In the genomic region with DNA sequence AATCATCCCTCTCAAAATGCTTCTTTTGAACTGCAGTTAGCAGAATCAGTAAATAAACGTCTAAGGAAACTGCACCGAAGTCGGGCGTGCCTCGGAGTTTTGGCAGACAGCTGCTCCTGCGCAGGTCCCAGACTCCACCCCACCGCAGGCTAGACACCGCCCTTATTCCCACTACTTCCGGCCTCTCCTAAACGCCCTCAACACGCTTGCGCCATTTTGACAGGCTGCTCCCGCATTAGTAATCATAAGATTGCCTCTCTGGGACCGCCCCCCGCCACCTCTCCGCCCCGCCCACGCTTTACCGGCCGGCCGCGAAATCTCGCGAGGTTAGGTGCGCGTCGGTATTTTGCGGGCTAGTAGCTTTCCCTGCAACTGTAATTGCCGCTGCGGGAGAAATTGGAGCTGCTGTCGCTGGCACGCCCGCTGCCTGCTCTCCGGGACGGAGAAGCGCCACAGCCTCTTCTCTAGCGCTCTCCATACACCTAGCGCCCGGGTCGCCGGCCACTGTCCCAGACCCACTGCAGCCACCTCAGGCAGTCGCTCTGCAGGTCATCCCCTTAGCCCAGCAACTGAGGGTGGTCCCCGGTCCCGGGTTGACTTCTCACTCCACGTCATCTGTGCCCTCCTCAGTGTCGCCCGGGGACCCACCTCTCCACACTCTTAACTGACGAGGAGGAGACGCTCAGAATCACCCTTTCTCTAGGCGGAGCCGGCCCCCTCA, we compare ENCODE assay signal across 8 mouse cellular contexts. TPM values are rescaled to one million over a fixed set of nuclear protein-coding genes. Genes with fewer than 3 reads are reported as not detected.
DNase-seq lines count a peak whose midpoint lies in the region; ATAC-seq and TF ChIP-seq lines count a peak whose summit lies in the region.

A gene (plus strand): TSS at position 330 of the 721 bp plus-strand sequence.

- H3K4me1 ChIP-seq in ES-E14 (ENCODE audit: control insufficient read depth in 2 of 2, insufficient read depth in 2 of 2, low read length in 2 of 2, poor library complexity in 1 of 2) = no peaks in the 10 kb centered on the region
- H3K4me1 ChIP-seq in forebrain, embryonic 15.5 days = no peaks in the 10 kb centered on the region
- no peaks in the 10 kb centered on the region; the same call in 1 of the 2 replicates for H3K4me1 ChIP-seq in lung, adult 2 months (ENCODE audit: control insufficient read depth, insufficient read depth, low read length)

- peak within 1 kb of the TSS; percentile 79 to 93 for H3K4me3 ChIP-seq in ES-E14 (ENCODE audit: insufficient read depth in 1 of 2, low read depth in 1 of 2, low read length in 2 of 2, poor library complexity in 1 of 2, severe bottlenecking in 1 of 2)
- H3K4me3 ChIP-seq in forebrain, embryonic 15.5 days = peak within 1 kb of the TSS; percentile 68
- peak within 1 kb of the TSS; percentile 88 for H3K4me3 ChIP-seq in lung, adult 2 months (replicated peaks; ENCODE audit: extremely low read depth, low read depth, low read length)

- H3K27ac ChIP-seq in ES-E14 (ENCODE audit: insufficient read depth, low read depth, low read length, poor library complexity, severe bottlenecking) = peak within 1 kb of the TSS; percentile 77
- peak within 1 kb of the TSS; percentile 81 for H3K27ac ChIP-seq in forebrain, embryonic 15.5 days (replicated peaks)

- peak; percentile 100 for ATAC-seq in forebrain, embryonic 15.5 days (replicated peaks)
- ATAC-seq in neutrophil, adult 5-6 weeks (ENCODE audit: extremely low read depth, insufficient number of reproducible peaks, low FRiP score, poor library complexity, severe bottlenecking) = peak; percentile 97

- intact Hi-C loops in heart, postnatal 25 days (cut with DNase I) = no loop called here

- no peaks in the 10 kb centered on the region for H3K9me3 ChIP-seq in ES-E14 (ENCODE audit: control insufficient read depth, insufficient read depth, low read depth, low read length)
- H3K9me3 ChIP-seq in forebrain, embryonic 15.5 days = no peaks in the 10 kb centered on the region

- peak; percentile 78 for DNase-seq in ES-E14 (ENCODE audit: low read depth, low spot score)
- DNase-seq in cerebellum, adult 11-12 months = peak; percentile 94
- peak; percentile 91 for DNase-seq in heart, postnatal 25 days (ENCODE audit: low spot score)
- DNase-seq in layer of hippocampus, adult 18-20 months (ENCODE audit: low spot score in 2 of 2) = peak; percentile 92 to 93
- DNase-seq in lung, adult 2 months = peak; percentile 91
- DNase-seq in thymus, adult 18-20 months = peak; percentile 87 to 92

- H3K4me2 ChIP-seq in forebrain, embryonic 15.5 days (replicated peaks) = peak within 1 kb of the TSS; percentile 51

- TF ChIP-seq CTCF in lung, adult 2 months (IDR thresholded peaks at IDR 0.05; ENCODE audit: insufficient read depth, low read length) = no peak

- H3K36me3 ChIP-seq in ES-E14 (ENCODE audit: control insufficient read depth, insufficient read depth, low read length, poor library complexity, severe bottlenecking) = no peaks in the 10 kb centered on the region
- H3K36me3 ChIP-seq in forebrain, embryonic 15.5 days = no peaks in the 10 kb centered on the region

- in situ Hi-C loops in ES-E14 (cut with MboI; ENCODE audit: low sequenced_read_pairs in 2 of 2, unreplicated experiment in 2 of 2) = no loop called here

- H3K27me3 ChIP-seq in forebrain, embryonic 15.5 days = no peaks in the 10 kb centered on the region

- H3K9ac ChIP-seq in ES-E14 (ENCODE audit: insufficient read depth, low read depth, low read length, poor library complexity, severe bottlenecking) = peak within 1 kb of the TSS; percentile 85
- peak within 1 kb of the TSS; percentile 65 for H3K9ac ChIP-seq in forebrain, embryonic 15.5 days (replicated peaks)

- TF ChIP-seq POLR2A in lung, adult 2 months (IDR thresholded peaks at IDR 0.05; ENCODE audit: borderline replicate concordance, extremely low read depth, low read depth, low read length) = peak; percentile 50; the same call in 1 of the 2 replicates

- 16% methylated on average over 51 of the region's 51 CpGs for WGBS in forebrain, embryonic 15.5 days
- 15% methylated on average over 51 of the region's 51 CpGs for WGBS in lung, adult 2 months

TF ChIP-seq in ES-E14, 5 proteins besides CTCF, POLR2A, EP300 and RAD21:
- TF ChIP-seq CHD2 (IDR thresholded peaks at IDR 0.05; ENCODE audit: low read depth, low read length) = peak; percentile 89
- TF ChIP-seq ZNF384 (IDR thresholded peaks at IDR 0.05; ENCODE audit: low read depth, low read length) = no peak

RNA-seq across cellular contexts. Expression of the gene that starts here (rescaled TPM):
- total RNA-seq in ES-E14 (2012; rRNA removed) = 6.7 and 7.3 TPM in 2 replicates
- polyA plus RNA-seq in forebrain, embryonic 15.5 days (2015; fragmentation: Nextera tagmentation; extraction: Ambion mirVana) = 16.7 and 17.4 TPM in 2 replicates
- 10 to 100 TPM in 1 of 2 experiments, 1 to 10 TPM in 1; 9.7 to 10.4 TPM for total RNA-seq in heart, postnatal 25 days (2021)
- 10 to 100 TPM; 22.5 to 22.7 TPM for total RNA-seq in layer of hippocampus, adult 18-20 months (2021)
- 3.4 and 3.6 TPM in 2 replicates for polyA plus RNA-seq in lung, adult 2 months (2012; rRNA removed)
- total RNA-seq in neutrophil, adult 5-6 weeks (2017) = 41.3 and 48.8 TPM in 2 replicates

Comparison
In these comparisons a context has a peak if more than half of its experiments do, and no peak if none do; other contexts are left out.
1. Peak in every context shown above with its lines: DNase-seq, ATAC-seq, H3K4me3 ChIP-seq and H3K27ac ChIP-seq.